Mouse (Mus musculus): ENCODE measurements around the gene Gm6793.

Gm6793 gene

GRCm38 (mm10) chr8:111984511-111984910 is 30.3 kb downstream of the Gm6793 start:
- no peak for DNase-seq (ENCODE audit: low read depth, low spot score)

DNA sequence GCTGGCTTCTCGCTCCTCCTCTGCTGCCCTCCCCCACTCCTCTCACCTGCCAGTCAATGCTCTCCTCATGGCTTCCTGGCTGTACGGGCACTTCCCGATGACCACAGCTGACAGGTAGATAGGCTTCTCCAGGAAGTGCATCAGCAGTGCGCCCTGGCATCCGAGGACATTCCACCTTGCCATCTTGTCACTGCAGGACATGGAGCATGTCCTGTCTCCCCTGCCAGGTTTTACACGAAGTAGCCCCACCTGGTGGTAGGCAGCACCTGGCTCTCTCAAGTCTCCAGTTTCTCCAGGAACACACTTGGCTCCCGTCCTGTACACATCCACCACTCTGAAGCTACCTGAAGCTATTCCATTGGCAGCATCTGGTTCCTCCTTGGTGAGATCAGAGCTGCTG is 32.7 kb downstream of the Gm6793 start:
- DNase-seq (ENCODE audit: low read depth, low spot score) = peak; percentile 56

- no peak for DNase-seq (ENCODE audit: low read depth, low spot score)
These were observed 36.7 kb downstream of the Gm6793 start for GRCm38 (mm10) chr8:111978147-111978546.

GRCm38 (mm10) chr8:111976326-111976725 is 38.5 kb downstream of the Gm6793 start:
- peak; percentile 58 for DNase-seq (ENCODE audit: low read depth, low spot score)

GRCm38 (mm10) chr8:111975706-111976105 is 39.1 kb downstream of the Gm6793 start:
- DNase-seq (ENCODE audit: low read depth, low spot score) = no peak

GRCm38 (mm10) chr8:111974138-111974537 is 40.7 kb downstream of the Gm6793 start:
- DNase-seq (ENCODE audit: low read depth, low spot score) = peak; percentile 35

- no peak for DNase-seq (ENCODE audit: low read depth, low spot score)
These were observed 45.8 kb downstream of the Gm6793 start for GRCm38 (mm10) chr8:111968991-111969390.

- DNase-seq (ENCODE audit: low read depth, low spot score) = no peak
These were observed 46.3 kb downstream of the Gm6793 start for GRCm38 (mm10) chr8:111968541-111968940.

- DNase-seq (ENCODE audit: low read depth, low spot score) = peak; percentile 25
These were observed 47.5 kb downstream of the Gm6793 start for GRCm38 (mm10) chr8:111967246-111967870.

- DNase-seq (ENCODE audit: low read depth, low spot score) = no peak
These were observed 49.8 kb downstream of the Gm6793 start for GRCm38 (mm10) chr8:111964849-111965561.

DNA sequence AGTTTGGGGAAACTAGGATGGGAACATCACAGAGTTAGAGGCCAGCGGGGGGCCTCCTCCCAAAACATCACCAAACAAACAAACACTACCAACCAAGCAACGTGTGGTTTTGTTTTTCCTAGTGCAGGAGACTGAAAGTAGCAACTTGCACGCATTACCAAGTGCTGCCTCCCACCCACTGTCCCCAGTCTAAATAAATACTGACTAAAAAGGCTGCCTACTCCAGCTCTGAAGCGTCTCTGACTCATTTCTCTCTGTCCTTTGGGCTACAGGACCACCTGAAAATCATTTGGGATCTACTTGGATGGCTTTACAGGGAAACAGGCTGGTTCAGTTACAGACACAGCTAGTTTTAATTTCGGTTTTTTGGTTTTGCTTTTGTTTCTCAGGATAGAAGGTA is 50.5 kb downstream of the Gm6793 start:
- DNase-seq (ENCODE audit: low read depth, low spot score) = no peak

GRCm38 (mm10) chr8:111963546-111963945 is 51.3 kb downstream of the Gm6793 start:
- no peak for DNase-seq (ENCODE audit: low read depth, low spot score)
